Mouse (Mus musculus): ENCODE data around the gene Gm3278.
"Not testable (repeated sequence)": the region's sequence is repeated elsewhere in the genome, so short reads cannot be mapped to it uniquely, and the experiment has no call there.

The Gm3278 gene

GRCm38 (mm10) chr14:4892116-4892515, at the start of gene Gm3278:
Gene Gm3278 (plus strand): TSS chr14:4892416.
- DNase-seq (ENCODE audit: low read depth, low spot score), result not testable (repeated sequence)

DNA sequence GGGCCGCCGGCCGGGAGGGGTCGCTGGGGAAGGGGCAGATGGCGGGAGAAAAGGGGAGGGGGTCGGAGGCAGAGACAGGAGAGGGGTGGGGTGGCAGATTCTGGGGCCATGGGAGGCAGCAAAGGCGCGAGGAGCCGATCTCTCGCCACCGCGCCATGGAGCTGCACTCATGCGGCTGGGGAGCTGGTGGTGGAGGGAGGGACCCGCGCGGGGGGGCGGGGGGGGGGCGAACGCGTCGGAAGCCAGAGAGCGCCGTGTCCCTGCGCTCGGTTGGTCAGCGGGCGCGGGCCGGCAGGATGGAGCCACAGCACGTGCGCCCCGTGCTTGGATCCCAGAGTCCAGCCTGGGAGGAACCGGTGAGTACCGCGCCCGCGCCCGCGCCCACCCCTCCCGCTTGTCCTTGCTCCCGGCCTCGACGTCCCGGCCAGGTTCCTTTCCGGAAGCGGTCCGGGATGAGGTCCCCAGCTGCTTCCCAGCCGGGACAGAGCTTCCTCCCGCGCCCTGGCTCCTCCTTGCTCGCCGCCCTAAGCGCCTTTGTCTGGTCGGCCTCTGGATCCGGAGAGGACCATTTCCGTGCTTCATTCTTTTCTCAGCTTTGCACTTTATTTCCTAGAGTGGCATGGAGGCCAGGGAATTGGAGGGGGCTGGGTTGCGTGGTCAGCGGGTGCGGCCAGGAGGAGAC, 36.8 kb upstream of the Gm3278 start, which contains the start of gene Gm3264:
Gene Gm3264, plus strand, starts transcription at position 278 of the 682 bp plus-strand sequence.
- DNase-seq (ENCODE audit: low read depth, low spot score), result not testable (repeated sequence)
